Mouse (Mus musculus): ENCODE measurements around the gene AC109138.7.

The AC109138.7 gene

GRCm38 (mm10) chr19:4217140-4217539 is 3.0 kb downstream of the AC109138.7 start:
- DNase-seq (ENCODE audit: low read depth, low spot score): no peak

GRCm38 (mm10) chr19:4217855-4218254 is 3.7 kb downstream of the AC109138.7 start:
- DNase-seq (ENCODE audit: low read depth, low spot score): no peak

- DNase-seq (ENCODE audit: low read depth, low spot score): no peak
These were observed 4.1 kb downstream of the AC109138.7 start for GRCm38 (mm10) chr19:4218293-4218692.

GRCm38 (mm10) chr19:4218784-4219183 is 4.6 kb downstream of the AC109138.7 start:
- no peak for DNase-seq (ENCODE audit: low read depth, low spot score)

- DNase-seq (ENCODE audit: low read depth, low spot score): no peak
These were observed 5.8 kb downstream of the AC109138.7 start for GRCm38 (mm10) chr19:4219943-4220342.

GRCm38 (mm10) chr19:4220416-4220815 is 6.3 kb downstream of the AC109138.7 start:
- no peak for DNase-seq (ENCODE audit: low read depth, low spot score)

- DNase-seq (ENCODE audit: low read depth, low spot score): no peak
These were observed 7.0 kb downstream of the AC109138.7 start for GRCm38 (mm10) chr19:4220957-4221743.

- DNase-seq (ENCODE audit: low read depth, low spot score): no peak
These were observed 8.0 kb downstream of the AC109138.7 start for GRCm38 (mm10) chr19:4222165-4222564.

- no peak for DNase-seq (ENCODE audit: low read depth, low spot score)
These were observed 12.6 kb downstream of the AC109138.7 start for GRCm38 (mm10) chr19:4226779-4227178.

- no peak for DNase-seq (ENCODE audit: low read depth, low spot score)
These were observed 13.3 kb downstream of the AC109138.7 start for GRCm38 (mm10) chr19:4227446-4227845.

- DNase-seq (ENCODE audit: low read depth, low spot score): peak; percentile 79
These were observed 13.9 kb downstream of the AC109138.7 start for GRCm38 (mm10) chr19:4227894-4228678.

- no peak for DNase-seq (ENCODE audit: low read depth, low spot score)
These were observed 14.7 kb downstream of the AC109138.7 start for GRCm38 (mm10) chr19:4228891-4229290.

- no peak for DNase-seq (ENCODE audit: low read depth, low spot score)
These were observed 15.4 kb downstream of the AC109138.7 start for GRCm38 (mm10) chr19:4229451-4230076.

GRCm38 (mm10) chr19:4230415-4230814 is 16.3 kb downstream of the AC109138.7 start:
- no peak for DNase-seq (ENCODE audit: low read depth, low spot score)

- DNase-seq (ENCODE audit: low read depth, low spot score): peak; percentile 98
These were observed 17.4 kb downstream of the AC109138.7 start, which contains the start of gene Pold4 for GRCm38 (mm10) chr19:4231253-4232185. TSS of gene Pold4 (plus strand) at chr19:4231899.

GRCm38 (mm10) chr19:4232186-4232572 is 18.0 kb downstream of the AC109138.7 start:
- peak; percentile 87 for DNase-seq (ENCODE audit: low read depth, low spot score)

- no peak for DNase-seq (ENCODE audit: low read depth, low spot score)
These were observed 18.5 kb downstream of the AC109138.7 start for GRCm38 (mm10) chr19:4232651-4233050.

GRCm38 (mm10) chr19:4234548-4234947 is 20.4 kb downstream of the AC109138.7 start:
- no peak for DNase-seq (ENCODE audit: low read depth, low spot score)

- DNase-seq (ENCODE audit: low read depth, low spot score): no peak
These were observed 26.1 kb downstream of the AC109138.7 start for GRCm38 (mm10) chr19:4240247-4240668.

- DNase-seq (ENCODE audit: low read depth, low spot score): no peak
These were observed 28.3 kb downstream of the AC109138.7 start for GRCm38 (mm10) chr19:4242416-4242815.

GRCm38 (mm10) chr19:4244775-4245174 is 30.6 kb downstream of the AC109138.7 start:
- DNase-seq (ENCODE audit: low read depth, low spot score): no peak

All from skeletal muscle tissue, adult 2 months (tissue).